Mouse (Mus musculus) right cerebral cortex, postnatal 36 days (tissue): Measurements from ENCODE around the gene Sos2.
"Not testable (repeated sequence)": the region's sequence is repeated elsewhere in the genome, so short reads cannot be mapped to it uniquely, and the experiment has no call there.

ENCODE experiments used
- DNase-seq, 2 experiments: peaks; one replicate each; pipeline ENCODE4 v3.0.0; 2022; ENCODE audit warnings: low spot score in 2 of 2, mixed read lengths in 1 of 2

The Sos2 gene

DNA sequence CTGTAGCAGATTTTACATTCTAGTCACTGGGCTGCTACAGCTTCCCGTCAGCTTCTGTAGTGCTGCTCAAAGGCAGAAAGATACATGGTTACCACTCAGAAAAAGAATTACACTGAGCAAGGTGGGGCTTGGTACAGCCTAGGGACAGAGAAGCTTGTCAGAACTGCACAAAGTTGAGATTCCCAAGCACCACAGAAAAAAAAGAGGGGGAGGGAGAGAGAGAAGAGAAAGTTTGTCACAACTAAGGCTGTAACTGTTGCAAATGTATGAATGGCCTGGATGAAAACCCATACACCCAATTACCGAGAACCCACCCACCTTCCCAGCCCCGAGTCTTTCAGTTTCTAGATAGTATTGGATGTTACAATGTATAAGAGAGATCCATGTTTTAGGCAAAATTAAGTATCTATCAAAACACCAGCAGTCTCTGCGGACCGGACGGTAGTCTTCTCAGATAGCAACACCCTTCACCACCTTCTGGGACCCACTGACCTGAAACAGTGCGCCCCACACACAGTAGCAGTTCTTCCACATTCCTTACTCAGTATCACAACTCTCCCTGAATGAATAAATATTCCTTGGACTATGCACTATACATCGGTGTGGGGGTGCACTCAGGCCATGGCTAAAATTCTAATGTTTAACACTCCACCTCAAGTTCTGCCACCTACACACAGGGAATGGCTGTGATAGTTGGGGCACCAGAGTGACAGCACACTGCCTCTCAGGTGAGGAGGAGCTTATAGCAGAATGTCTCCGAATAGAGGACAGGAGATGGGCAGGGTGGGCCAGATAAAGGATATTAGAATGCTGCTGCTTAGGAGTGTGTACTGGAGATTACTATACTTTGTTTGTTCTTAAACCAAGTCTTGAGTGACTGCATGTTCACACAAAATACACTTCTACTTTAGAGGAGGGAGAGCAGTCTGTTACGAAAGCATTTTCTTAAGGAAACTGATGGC, 6.8 kb downstream of the Sos2 start:
- DNase-seq = no peak

- DNase-seq = no peak
These were observed 7.5 kb downstream of the Sos2 start for GRCm38 (mm10) chr12:69674176-69674575.

GRCm38 (mm10) chr12:69666721-69667120, 14.9 kb downstream of the Sos2 start:
- no peak for DNase-seq

GRCm38 (mm10) chr12:69661658-69662057, 20.0 kb downstream of the Sos2 start:
- DNase-seq = no peak

DNA sequence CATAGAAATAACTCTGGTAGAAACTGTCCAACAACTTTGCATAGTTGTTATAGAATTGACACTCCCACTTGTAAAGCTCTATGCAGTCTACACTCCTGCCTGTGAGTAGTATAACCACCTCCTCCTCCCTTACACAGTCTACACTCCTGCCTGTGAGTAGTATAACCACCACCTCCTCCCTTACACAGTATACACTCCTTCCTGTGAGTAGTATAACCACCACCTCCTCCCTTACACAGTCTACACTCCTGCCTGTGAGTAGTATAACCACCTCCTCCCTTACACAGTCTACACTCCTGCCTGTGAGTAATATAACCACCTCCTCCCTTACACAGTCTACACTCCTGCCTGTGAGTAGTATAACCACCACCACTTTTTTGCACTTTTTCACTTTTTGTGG, 27.7 kb downstream of the Sos2 start:
- not testable (repeated sequence) for DNase-seq

DNA sequence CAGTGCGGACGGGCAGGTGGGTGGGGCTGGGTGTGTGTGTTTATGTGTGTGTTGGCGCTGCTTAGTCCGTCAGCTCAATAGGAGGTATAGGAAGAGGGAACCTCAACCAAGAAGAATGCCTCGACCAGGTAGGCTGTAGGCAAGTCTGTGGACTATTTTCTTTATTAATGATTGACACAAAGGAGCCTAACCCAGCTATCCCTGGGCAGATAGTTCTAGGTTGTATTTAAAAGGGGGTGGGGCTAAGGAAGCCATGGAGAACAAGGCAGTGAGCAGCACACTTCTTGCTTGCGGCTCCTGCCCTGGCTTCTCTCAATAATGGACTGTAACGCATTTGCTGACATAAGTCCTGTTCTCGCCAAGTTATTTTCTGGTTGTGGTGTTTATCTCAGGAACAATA, 32.1 kb downstream of the Sos2 start:
- DNase-seq = no peak

GRCm38 (mm10) chr12:69645821-69646616, 35.6 kb downstream of the Sos2 start:
- no peak for DNase-seq

- DNase-seq = peak; percentile 28 to 30
These were observed 36.8 kb downstream of the Sos2 start for GRCm38 (mm10) chr12:69644877-69645276.

- DNase-seq = no peak
These were observed 38.8 kb downstream of the Sos2 start for GRCm38 (mm10) chr12:69642877-69643276.

GRCm38 (mm10) chr12:69634761-69635160, 46.9 kb downstream of the Sos2 start:
- DNase-seq = no peak

DNA sequence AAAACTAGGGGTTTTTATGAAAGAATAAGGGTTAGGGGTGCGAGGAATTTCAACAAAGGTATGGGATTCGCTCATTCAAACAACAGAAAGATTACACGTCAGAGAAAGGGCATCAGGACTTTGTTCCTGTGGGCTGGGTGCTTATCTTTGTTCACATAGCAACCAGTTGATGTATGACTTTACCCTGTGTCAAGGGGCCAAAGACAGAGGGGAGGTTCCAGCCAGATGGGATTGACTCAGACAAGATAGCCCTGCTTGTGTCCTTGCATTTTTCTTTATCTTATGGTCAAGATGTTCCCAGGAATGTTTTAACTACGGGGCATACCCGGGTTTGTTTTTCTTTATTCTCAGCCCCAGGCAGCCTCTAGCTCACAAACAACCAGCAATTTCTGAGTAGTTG, 63.1 kb downstream of the Sos2 start:
- not testable (repeated sequence) for DNase-seq

DNA sequence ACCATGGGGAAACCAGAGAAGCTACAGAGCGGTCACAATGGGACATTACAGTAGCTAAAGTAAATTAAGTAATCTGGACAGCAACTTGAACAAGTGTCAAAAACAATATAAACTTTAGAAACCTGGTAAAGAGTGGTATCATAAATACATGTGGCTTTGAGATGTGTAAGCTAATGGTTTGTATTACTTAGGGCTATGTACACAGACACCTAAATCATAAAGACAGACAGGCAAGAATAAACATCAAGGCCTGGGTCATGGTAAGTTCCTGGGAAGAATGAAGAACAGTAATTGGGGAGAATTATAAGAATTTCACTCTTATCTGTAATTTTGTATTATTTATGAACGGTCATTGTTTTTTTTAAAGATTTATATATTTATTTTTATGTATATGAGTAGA, 77.3 kb downstream of the Sos2 start:
- no peak for DNase-seq

GRCm38 (mm10) chr12:69597446-69597845, 84.2 kb downstream of the Sos2 start:
- no peak for DNase-seq

GRCm38 (mm10) chr12:69593130-69593529, 88.5 kb downstream of the Sos2 start:
- no peak for DNase-seq

DNA sequence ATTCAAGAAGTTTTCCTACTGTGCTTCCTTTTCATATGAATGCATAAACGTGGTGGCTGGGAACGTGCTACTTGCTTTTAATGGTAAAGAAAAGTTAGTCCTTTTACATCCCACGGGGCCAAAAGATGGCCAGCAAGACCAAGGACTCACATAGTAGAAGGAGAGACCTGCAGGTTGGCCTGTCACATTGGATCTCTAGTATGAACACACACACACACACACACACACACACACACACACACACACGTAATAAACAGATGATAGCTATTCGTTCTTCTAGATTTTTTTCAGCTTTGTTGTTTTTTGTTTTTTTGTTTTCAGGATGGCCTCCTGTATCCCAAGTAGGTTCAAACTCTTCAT, 98.4 kb downstream of the Sos2 start:
- no peak for DNase-seq

GRCm38 (mm10) chr12:69582613-69583269, 98.9 kb downstream of the Sos2 start, which contains the start of gene Vcpkmt:
Vcpkmt (minus strand) TSS chr12:69583028.
- DNase-seq = peak; percentile 82 to 83

DNA sequence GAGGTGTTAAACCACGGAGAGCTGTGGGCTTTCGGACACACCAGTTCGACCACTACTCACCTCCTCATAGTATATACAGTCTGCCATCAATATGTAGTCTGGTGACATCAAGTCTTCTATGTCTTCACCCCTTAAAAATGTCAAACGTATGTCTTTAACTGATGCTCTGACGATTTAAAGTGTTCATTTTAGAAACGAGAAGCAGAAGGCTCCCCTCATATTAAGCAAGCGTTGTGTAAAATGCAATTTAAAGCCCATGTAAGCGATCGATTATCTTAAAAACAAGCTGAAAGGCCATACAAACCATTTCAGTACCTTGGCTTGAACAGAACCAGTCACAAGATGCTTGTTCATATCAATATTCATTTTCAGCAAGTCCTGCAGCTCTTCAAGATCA, 99.4 kb downstream of the Sos2 start:
- no peak for DNase-seq

- no peak for DNase-seq
These were observed 102.0 kb downstream of the Sos2 start for GRCm38 (mm10) chr12:69579623-69580022.

DNA sequence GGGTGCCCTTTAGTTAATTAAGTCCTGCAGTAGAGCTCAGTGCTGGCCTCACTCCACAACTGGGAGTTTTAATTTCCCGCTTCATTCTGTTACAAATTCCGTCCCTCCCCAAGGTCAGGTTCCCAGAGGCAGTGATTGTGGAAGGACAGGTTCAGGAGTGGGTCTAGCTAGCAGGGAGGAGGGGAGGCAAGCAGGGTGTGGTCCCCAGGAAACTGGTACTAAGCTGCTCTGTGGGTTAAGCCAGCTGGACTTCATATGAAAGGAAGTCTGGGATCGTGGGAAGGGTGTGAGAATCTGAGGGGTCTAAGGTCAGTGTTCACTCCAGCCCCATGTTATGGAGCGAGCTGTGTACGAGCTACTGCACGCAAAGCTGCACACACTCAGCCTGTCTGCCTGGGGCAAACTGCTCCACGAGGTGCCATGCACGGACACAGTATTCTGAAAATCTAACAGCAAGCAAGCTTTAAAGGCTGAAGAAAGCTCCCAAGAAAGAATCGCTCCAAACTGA, 105.5 kb downstream of the Sos2 start:
- DNase-seq = no peak

DNA sequence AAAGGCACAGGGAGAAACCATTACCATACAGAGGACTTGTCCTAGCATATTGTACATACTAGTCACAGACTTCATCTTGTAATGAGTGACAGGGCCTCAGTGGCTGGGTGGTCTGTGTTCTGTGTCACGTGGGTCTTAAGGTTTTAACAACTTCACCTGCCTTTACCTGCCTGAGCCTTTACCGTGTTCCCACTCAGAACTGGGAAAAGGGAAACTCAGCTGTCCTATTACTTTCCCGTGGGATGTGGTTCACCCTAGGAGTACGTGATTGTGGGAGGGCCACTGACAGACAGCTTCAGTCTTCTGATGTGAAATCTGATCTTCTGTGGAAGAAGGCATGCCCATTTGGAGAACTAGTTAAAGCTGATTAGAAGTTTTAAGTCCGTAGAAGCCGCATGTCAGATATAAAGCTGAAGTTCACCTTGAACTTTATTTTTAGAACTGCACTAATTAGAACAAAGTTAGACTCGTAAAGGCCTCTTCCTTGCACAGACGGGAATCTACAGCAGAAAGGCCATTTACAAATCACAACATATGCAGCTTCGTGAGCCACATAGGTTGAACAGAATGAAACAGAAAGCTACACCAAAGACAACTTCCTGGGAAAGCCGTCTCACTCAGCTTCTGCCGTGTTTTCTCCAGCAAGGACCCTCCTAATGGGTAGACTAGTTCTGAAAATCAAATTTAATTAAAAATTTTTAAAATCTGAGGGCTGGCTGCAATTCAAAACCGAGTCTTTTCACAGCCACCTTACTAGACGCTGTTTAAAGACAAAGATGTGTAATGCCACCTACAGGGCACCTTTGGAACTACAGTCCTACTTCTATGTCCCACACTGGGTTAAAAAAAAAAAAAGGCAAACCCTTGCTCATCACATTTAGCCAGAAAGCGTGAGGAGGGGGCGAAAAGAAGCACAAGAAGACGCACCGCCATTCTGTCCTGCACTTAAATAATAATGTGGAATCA, 107.5 kb downstream of the Sos2 start:
- peak; percentile 65 to 69 for DNase-seq

DNA sequence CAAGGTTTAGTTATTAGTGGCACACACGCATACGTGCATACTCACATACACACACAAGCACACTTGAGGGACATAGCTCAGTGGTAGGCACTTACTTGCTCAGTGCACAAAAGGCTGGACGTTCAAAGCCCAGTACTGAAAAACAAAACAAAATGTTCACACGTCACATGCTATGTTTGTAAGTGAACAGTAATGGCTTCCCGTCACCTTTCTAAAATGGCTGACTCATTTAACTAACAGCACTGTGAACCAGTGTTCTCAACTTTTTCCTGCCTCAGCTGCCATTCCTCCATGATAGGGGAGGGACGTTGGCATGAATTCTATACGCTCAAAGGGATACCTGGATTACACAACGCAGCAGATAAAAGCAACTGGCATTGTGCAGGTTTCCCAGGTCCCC, 108.4 kb downstream of the Sos2 start:
- DNase-seq = no peak
